Mouse (Mus musculus): ENCODE data around the gene Olfr725.

Olfr725 gene
- long read RNA-seq, experiment 1 = 0 reads
- long read RNA-seq, experiment 2 = 0 reads

- intact Hi-C loops (cut with DNase I) = no loop called here
Measured at GRCm38 (mm10) chr14:50040275-50040674, at the start of gene Olfr725. Gene Olfr725 (minus strand): TSS chr14:50040375.

- intact Hi-C loops (cut with DNase I) = no loop called here
Measured at GRCm38 (mm10) chr14:50062733-50063104, 22.5 kb upstream of the Olfr725 start.

GRCm38 (mm10) chr14:50061955-50062732 is 22.0 kb upstream of the Olfr725 start:
- intact Hi-C loops (cut with DNase I) = no loop called here

- intact Hi-C loops (cut with DNase I) = no loop called here
Measured at GRCm38 (mm10) chr14:50061590-50061954, 21.4 kb upstream of the Olfr725 start.

GRCm38 (mm10) chr14:50061179-50061578 is 21.0 kb upstream of the Olfr725 start:
- intact Hi-C loops (cut with DNase I) = no loop called here

- intact Hi-C loops (cut with DNase I) = no loop called here
Measured at GRCm38 (mm10) chr14:50032041-50032440, 8.1 kb downstream of the Olfr725 start.

- intact Hi-C loops (cut with DNase I) = no loop called here
Measured at GRCm38 (mm10) chr14:50031356-50031755, 8.8 kb downstream of the Olfr725 start.

- intact Hi-C loops (cut with DNase I) = no loop called here
Measured at GRCm38 (mm10) chr14:50026371-50026770, 13.8 kb downstream of the Olfr725 start.

Measured in adrenal gland (tissue).